Mouse (Mus musculus): ENCODE measurements at regions not wholly inside any gene's neighbourhood (a gene's known extent, or its start where the extent isn't known, plus 50 kb on each side); places are given as distances from the start of the nearest gene placed in this dataset.

GRCm38 (mm10) chr1:76772694-76773093 is 742.2 kb downstream of the Epha4 start:
- DNase-seq = no peak

- DNase-seq = no peak
Measured at GRCm38 (mm10) chr1:76786871-76787270, 728.0 kb downstream of the Epha4 start.

GRCm38 (mm10) chr1:76793438-76793837 is 721.5 kb downstream of the Epha4 start:
- no peak for DNase-seq

GRCm38 (mm10) chr1:76819906-76820305 is 695.0 kb downstream of the Epha4 start:
- DNase-seq = no peak

- DNase-seq = no peak
Measured at GRCm38 (mm10) chr1:76821610-76822009, 693.3 kb downstream of the Epha4 start.

GRCm38 (mm10) chr1:76829690-76830089 is 685.2 kb downstream of the Epha4 start:
- no peak for DNase-seq

GRCm38 (mm10) chr1:76832311-76832710 is 682.6 kb downstream of the Epha4 start:
- DNase-seq = no peak

- DNase-seq = peak in 1 of 2 experiments; percentile 9
Measured at GRCm38 (mm10) chr1:76835028-76835683, 679.7 kb downstream of the Epha4 start.

- DNase-seq = no peak
Measured at GRCm38 (mm10) chr1:76849346-76849745, 665.5 kb downstream of the Epha4 start.

GRCm38 (mm10) chr1:76866304-76866968 is 648.5 kb downstream of the Epha4 start:
- peak; percentile 2 to 21 for DNase-seq

GRCm38 (mm10) chr1:76873207-76873606 is 641.7 kb downstream of the Epha4 start:
- no peak for DNase-seq

- no peak for DNase-seq
Measured at GRCm38 (mm10) chr1:76880111-76880782, 634.6 kb downstream of the Epha4 start.

- no peak for DNase-seq
Measured at GRCm38 (mm10) chr1:76880783-76881145, 634.1 kb downstream of the Epha4 start.

GRCm38 (mm10) chr1:76896152-76896864 is 618.6 kb downstream of the Epha4 start:
- no peak for DNase-seq

GRCm38 (mm10) chr1:76897431-76897830 is 617.5 kb downstream of the Epha4 start:
- DNase-seq = no peak

GRCm38 (mm10) chr1:76911472-76911871 is 603.4 kb downstream of the Epha4 start:
- no peak for DNase-seq

- no peak for DNase-seq
Measured at GRCm38 (mm10) chr1:76919541-76919940, 595.3 kb downstream of the Epha4 start.

GRCm38 (mm10) chr1:76920634-76921033 is 594.3 kb downstream of the Epha4 start:
- DNase-seq = no peak

GRCm38 (mm10) chr1:76927041-76927440 is 587.8 kb downstream of the Epha4 start:
- no peak for DNase-seq

- DNase-seq = no peak
Measured at GRCm38 (mm10) chr1:76928035-76928434, 586.9 kb downstream of the Epha4 start.

- DNase-seq = no peak
Measured at GRCm38 (mm10) chr1:76933460-76933859, 581.4 kb downstream of the Epha4 start.

GRCm38 (mm10) chr1:76942730-76943129 is 572.2 kb downstream of the Epha4 start:
- DNase-seq = peak; percentile 1 to 6

- peak in 1 of 2 experiments; percentile 4 for DNase-seq
Measured at GRCm38 (mm10) chr1:76944046-76944445, 570.8 kb downstream of the Epha4 start.
